Mouse (Mus musculus) ES-Bruce4 (cell line): Measurements from ENCODE around the gene Otogl.

ENCODE experiments used
- CTCF ChIP-seq: IDR thresholded peaks from one replicate; pipeline ENCODE4 v1.8.1; 2011; ENCODE audit warnings: low read depth, low read length
- EP300 ChIP-seq: IDR thresholded peaks from 2 replicates; pipeline ENCODE4 v1.6.1; 2011; ENCODE audit warnings: low read depth, low read length; ENCODE audit not compliant: insufficient read depth

- TF ChIP-seq EP300 (no peak), CTCF (no peak)
Measured at GRCm38 (mm10) chr10:107867414-107867813, 44.5 kb downstream of the Otogl start.
